Mouse (Mus musculus) heart, embryonic 14.5 days (tissue): ENCODE data around the gene Lhpp. TPM values are rescaled to one million over a fixed set of nuclear protein-coding genes. Genes with fewer than 3 reads are reported as not detected.

Experiments
- ATAC-seq: fragments of 200-750 bp; cut with Nextera tagmentation; 2 replicates; pipeline ENCODE4 v1.8.0; 2017; ENCODE audit warnings: low read depth, moderate TSS enrichment; ENCODE audit not compliant: insufficient number of reproducible peaks, insufficient read depth, low FRiP score
- H3K27ac ChIP-seq, 2 experiments: fragments of 200-500 bp in 1 of 2; fragments of 300-500 bp in 1 of 2; sonication (generic) in 1 of 2; replicated peaks in 1 of 2; 2 replicates each; pipeline ENCODE4 v1.5.1; 2012 to 2014; ENCODE audit warnings: low read depth in 2 of 2, low read length in 2 of 2, control low read depth in 1 of 2, mild to moderate bottlenecking in 1 of 2, mixed read lengths in 1 of 2; ENCODE audit not compliant: control insufficient read depth in 1 of 2, insufficient read depth in 1 of 2
- H3K27me3 ChIP-seq: fragments of 300-500 bp; sonication (generic); 2 replicates; pipeline ENCODE4 v1.6.1; 2014; ENCODE audit warnings: mild to moderate bottlenecking, low read length, control low read depth; ENCODE audit not compliant: control insufficient read depth, insufficient read depth
- H3K36me3 ChIP-seq: fragments of 300-500 bp; sonication (generic); 2 replicates; pipeline ENCODE4 v1.6.1; 2014; ENCODE audit warnings: mild to moderate bottlenecking, control low read depth, low read length, mixed read lengths; ENCODE audit not compliant: control insufficient read depth, insufficient read depth
- H3K4me1 ChIP-seq, 2 experiments: fragments of 200-500 bp in 1 of 2; fragments of 300-500 bp in 1 of 2; sonication (generic) in 1 of 2; 2 replicates each; pipeline ENCODE4 v1.6.1; 2012 to 2014; ENCODE audit warnings: low read length in 2 of 2, control low read depth in 1 of 2, mixed read lengths in 1 of 2; ENCODE audit not compliant: control insufficient read depth in 2 of 2, insufficient read depth in 2 of 2
- H3K4me2 ChIP-seq: fragments of 300-500 bp; sonication (generic); 2 replicates; pipeline ENCODE4 v1.6.1; 2014; ENCODE audit warnings: mild to moderate bottlenecking, low read length
- H3K4me3 ChIP-seq, 2 experiments: fragments of 200-500 bp in 1 of 2; fragments of 300-500 bp in 1 of 2; sonication (generic) in 1 of 2; 2 replicates each; pipeline ENCODE4 v1.5.1; 2012 to 2014; ENCODE audit warnings: low read length in 2 of 2, mild to moderate bottlenecking in 2 of 2, control low read depth in 1 of 2, low read depth in 1 of 2, moderate library complexity in 1 of 2; ENCODE audit not compliant: control insufficient read depth in 1 of 2, insufficient read depth in 1 of 2
- H3K9ac ChIP-seq: fragments of 300-500 bp; sonication (generic); 2 replicates; pipeline ENCODE4 v1.6.1; 2014; ENCODE audit warnings: mild to moderate bottlenecking, low read length
- H3K9me3 ChIP-seq: fragments of 300-500 bp; sonication (generic); 2 replicates; pipeline ENCODE4 v1.6.1; 2016; ENCODE audit warnings: low read length, control low read depth; ENCODE audit not compliant: control insufficient read depth
- WGBS: fragments of 180-500 bp; shearing (Covaris S2); extraction: QIAGEN DNeasy Blood & Tissue Kit; methylation state at CpG from one replicate; pipeline ENCODE4 v1.1.7; 2014; 5-methylcytosine and 5-hydroxymethylcytosine counted together
- polyA plus RNA-seq: library from polyadenylated mRNA; unstranded; fragments of >200 nt; fragmentation: Nextera tagmentation; extraction: Ambion mirVana; gene quantifications from 2 replicates; pipeline ENCODE4 v1.2.1, GENCODE M21; 2014

Lhpp gene
- polyA plus RNA-seq, 1 experiment from 2014 or later, result 35.0 TPM

DNA sequence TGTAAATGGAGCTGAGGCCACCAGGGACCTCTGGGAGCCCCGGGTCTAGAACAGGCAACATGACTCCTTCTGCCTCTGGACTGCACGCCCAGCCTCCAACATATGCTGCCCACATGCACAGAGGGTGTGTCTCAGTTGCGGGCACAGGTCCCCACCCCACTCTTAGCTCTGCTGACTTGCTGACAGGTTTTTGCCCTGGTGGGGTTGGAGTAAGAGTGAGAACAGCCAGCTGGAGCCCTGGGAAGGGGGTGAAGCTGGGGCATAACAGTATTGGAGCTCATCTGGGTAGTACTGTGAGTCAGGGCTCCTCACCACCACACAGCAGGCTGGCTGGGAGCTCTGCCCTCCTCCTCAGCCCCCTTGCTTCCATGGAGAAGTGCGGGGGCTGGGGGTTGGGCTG, 89.7 kb downstream of the Lhpp start:
- Histone ChIP-seq H3K36me3 (no peaks in the 10 kb centered on the region), H3K4me2 (no peak overlapping the region), H3K27me3 (no peaks in the 10 kb centered on the region), H3K9ac (no peak overlapping the region), H3K9me3 (no peaks in the 10 kb centered on the region), H3K4me3 (no peak overlapping the region), H3K4me1 (peaks cover 3 to 8% of the 10 kb centered on the region in 2 experiments; a peak in 2 of 4 replicates), H3K27ac (no peak overlapping the region)
- 79% methylated on average over 4 of the region's 4 CpGs for WGBS
- ATAC-seq, result no peak

DNA sequence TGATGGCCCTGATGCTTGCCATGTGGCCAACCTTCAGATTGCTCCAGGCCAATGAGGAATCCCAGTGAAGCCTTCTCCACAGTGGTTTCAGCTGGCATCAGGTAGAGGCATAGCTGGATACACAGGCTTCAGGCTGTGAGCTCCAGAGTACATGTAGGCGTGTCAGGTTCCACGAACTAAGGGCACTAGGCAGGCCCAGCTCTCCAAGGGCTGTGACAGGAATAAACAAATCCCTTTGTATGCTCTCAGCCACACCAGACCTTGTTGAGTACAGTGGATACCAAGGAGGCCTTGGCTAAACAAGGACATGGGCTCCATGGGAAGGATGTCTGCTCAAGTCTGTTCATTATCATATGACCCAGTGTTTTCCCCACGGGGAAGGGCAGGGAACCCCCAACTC, 91.0 kb downstream of the Lhpp start:
- Histone ChIP-seq H3K36me3 (no peaks in the 10 kb centered on the region), H3K9me3 (no peaks in the 10 kb centered on the region), H3K9ac (no peak overlapping the region), H3K4me3 (no peak overlapping the region), H3K4me1 (peaks cover 3 to 8% of the 10 kb centered on the region in 2 experiments; a peak in 2 of 4 replicates), H3K27ac (no peak overlapping the region), H3K4me2 (no peak overlapping the region), H3K27me3 (no peaks in the 10 kb centered on the region)
- 76% methylated on average over 3 of the region's 3 CpGs for WGBS
- ATAC-seq, result no peak

DNA sequence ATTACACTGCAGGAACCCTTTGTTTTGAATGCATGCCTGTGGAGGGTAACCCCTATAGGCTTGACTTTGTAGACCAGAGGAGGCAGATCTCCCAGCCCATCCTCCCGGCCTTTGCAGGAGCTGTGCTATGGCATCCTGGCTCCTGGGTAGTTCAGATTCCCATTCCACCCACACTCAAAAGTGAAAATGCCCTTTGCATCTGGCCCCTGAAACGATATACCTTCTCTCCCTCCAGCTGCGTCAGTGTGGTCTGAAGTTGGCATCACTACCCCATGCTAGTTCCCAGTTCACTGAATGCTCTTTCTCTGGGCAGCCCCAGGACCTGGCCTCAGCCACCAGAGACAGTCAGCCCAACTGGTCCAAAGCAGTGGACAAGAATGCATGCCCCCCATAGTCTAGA, 91.6 kb downstream of the Lhpp start:
- Histone ChIP-seq H3K4me2 (no peak overlapping the region), H3K9ac (no peak overlapping the region), H3K4me1 (peaks cover 3 to 8% of the 10 kb centered on the region in 2 experiments; a peak in 2 of 4 replicates), H3K4me3 (no peak overlapping the region), H3K27me3 (no peaks in the 10 kb centered on the region), H3K9me3 (no peaks in the 10 kb centered on the region), H3K27ac (no peak overlapping the region), H3K36me3 (no peaks in the 10 kb centered on the region)
- no peak for ATAC-seq
- 86% methylated on average over 3 of the region's 3 CpGs for WGBS

DNA sequence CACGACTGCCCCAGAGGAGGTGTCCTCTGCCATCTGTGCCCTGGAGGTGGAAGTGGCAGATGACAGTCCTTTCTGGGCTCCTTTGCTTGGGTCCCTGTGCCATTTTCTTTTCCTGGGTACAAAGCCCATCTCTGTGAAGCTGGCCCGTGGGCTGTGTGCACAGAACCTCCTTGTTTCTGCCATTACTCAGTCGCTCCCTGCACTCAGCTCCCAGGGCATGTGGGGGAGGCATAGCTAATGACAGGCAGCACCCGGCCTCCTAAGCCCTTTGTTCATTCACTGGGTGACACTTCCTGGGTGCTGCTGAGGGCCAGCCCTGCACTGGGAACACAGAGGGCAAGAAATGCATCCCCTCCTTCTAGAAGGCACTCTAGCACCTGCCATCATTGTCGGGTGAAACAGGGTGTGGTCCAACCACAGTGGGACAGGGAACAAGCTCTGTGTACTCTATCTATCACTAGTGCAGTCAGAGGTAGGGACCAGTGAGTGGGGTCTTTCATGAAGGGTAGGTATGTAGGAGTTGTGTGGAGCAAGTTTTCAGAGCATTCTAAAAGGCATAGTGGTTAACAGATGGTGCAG, 92.1 kb downstream of the Lhpp start:
- no peak for ATAC-seq
- Histone ChIP-seq H3K4me2 (no peak overlapping the region), H3K36me3 (no peaks in the 10 kb centered on the region), H3K4me3 (no peak overlapping the region), H3K27ac (no peak overlapping the region), H3K27me3 (no peaks in the 10 kb centered on the region), H3K4me1 (peaks cover 3 to 8% of the 10 kb centered on the region in 2 experiments; a peak in 2 of 4 replicates), H3K9ac (no peak overlapping the region), H3K9me3 (no peaks in the 10 kb centered on the region)
- WGBS, result 78% methylated on average over 5 of the region's 5 CpGs

DNA sequence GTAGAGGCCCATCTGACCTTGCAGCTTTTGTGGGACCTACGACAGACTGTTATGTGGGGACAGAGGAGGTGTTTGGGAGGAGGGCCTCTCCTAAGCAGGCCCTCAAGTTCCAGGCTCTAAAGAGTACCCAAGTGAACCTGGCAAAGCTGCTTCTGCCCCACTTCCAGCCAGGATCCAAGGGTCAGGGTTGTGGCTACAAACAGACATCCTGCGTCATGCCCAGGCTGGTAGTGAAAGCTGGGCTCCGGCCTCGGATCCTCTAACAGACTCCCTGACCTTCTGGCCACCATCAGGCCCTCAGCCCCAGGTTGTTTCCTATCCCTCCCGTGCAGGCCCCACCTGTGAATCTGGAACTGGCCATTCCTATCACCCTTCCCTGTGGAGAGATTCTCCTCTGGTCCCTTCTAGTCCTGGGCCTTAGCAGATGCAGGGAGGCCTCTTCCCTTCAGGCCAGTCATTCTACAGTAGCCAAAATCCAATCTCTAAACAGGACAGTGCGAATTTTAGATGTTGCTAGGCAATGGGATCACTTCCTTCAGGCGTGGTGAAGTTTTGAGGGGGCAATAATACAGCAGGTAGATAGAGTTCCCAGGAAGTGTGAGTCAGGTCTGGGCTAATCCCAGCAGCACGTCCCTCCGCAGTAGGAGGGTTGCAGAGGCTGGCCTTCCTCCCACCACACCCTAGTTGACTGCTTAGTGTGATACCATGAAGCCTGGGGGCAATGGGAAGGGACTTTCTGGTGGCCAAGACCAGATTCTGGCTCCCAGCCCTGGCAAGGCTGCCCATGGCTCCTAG, 93.3 kb downstream of the Lhpp start:
- peaks cover 3 to 8% of the 10 kb centered on the region in 2 experiments; a peak in 2 of 4 replicates for H3K4me1 ChIP-seq
- H3K27ac ChIP-seq, result no peak overlapping the region
- no peak for ATAC-seq
- no peaks in the 10 kb centered on the region for H3K36me3 ChIP-seq
- H3K9ac ChIP-seq, result no peak overlapping the region
- no peak overlapping the region for H3K4me3 ChIP-seq
- whole genome bisulfite sequencing, result 81% methylated on average over 9 of the region's 9 CpGs
- no peaks in the 10 kb centered on the region for H3K27me3 ChIP-seq
- H3K9me3 ChIP-seq, result no peaks in the 10 kb centered on the region
- no peak overlapping the region for H3K4me2 ChIP-seq

DNA sequence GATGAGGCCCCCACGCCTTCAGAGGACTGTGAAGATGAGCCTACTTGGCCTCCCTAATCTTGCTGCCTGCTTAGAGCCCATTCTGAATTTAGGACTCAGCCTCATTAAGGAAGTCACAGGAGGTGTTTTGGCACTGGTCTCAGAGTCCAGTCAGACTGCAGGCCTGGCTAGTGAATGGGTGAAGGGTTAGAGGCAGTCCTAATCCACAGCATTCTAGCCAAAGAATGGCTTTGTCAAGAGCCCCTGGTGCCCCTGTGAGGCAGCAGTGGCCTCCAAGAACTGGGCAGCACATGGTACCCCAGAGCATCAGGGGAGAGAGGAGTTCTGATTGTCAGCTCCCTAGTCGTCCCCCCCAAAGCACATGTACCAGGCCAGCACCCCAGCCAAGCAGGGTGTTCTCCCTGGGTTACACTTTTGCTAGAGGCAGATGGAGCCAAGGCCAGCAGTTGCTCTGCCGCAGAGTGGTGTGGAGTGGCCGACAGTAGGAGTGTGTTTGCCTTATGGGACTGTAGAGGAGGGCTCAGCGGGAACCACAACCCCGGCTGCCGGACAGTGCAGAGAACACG, 94.0 kb downstream of the Lhpp start:
- H3K36me3 ChIP-seq, result no peaks in the 10 kb centered on the region
- ATAC-seq, result no peak
- no peaks in the 10 kb centered on the region for H3K9me3 ChIP-seq
- peaks cover 3 to 7% of the 10 kb centered on the region in 2 experiments; a peak in 2 of 4 replicates for H3K4me1 ChIP-seq
- H3K4me3 ChIP-seq, result no peak overlapping the region
- H3K9ac ChIP-seq, result no peak overlapping the region
- 82% methylated on average over 8 of the region's 8 CpGs for WGBS
- H3K27ac ChIP-seq, result no peak overlapping the region
- H3K27me3 ChIP-seq, result no peaks in the 10 kb centered on the region
- H3K4me2 ChIP-seq, result no peak overlapping the region

DNA sequence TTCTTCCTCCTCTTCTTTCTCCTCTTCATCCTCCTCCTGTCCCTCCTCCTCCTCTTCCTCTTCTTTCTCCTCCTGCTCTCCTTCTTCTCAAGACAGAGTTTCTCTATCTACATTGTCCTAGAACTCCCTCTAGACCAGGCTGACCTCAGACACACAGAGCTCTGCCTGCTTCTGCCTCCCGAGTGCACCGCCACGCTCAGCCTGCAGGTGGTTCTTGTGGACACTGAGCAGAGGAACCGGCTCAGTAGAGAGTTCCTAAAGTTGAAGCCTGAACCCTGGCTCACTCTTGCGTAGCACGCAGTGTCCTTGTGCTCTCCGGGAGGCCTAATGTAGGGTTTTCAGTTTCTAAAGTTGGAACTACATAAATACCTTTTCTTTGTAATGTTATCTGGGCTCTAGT, 94.7 kb downstream of the Lhpp start:
- ATAC-seq, result no peak
- no peak overlapping the region for H3K4me2 ChIP-seq
- H3K27me3 ChIP-seq, result no peaks in the 10 kb centered on the region
- WGBS, result 86% methylated on average over 7 of the region's 7 CpGs
- no peaks in the 10 kb centered on the region for H3K36me3 ChIP-seq
- H3K9me3 ChIP-seq, result no peaks in the 10 kb centered on the region
- no peak overlapping the region for H3K9ac ChIP-seq
- no peak overlapping the region for H3K27ac ChIP-seq
- H3K4me1 ChIP-seq, result no peaks in the 10 kb centered on the region; a peak in 1 of 4 replicates
- H3K4me3 ChIP-seq, result no peak overlapping the region
